Mouse (Mus musculus): ENCODE results near the gene Cpa4. TPM values are rescaled to one million over a fixed set of nuclear protein-coding genes. Genes with fewer than 3 reads are reported as not detected.

Gene Cpa4
- not detected for total RNA-seq (2021)
- long read RNA-seq, experiment 1 = 0 reads
- long read RNA-seq, experiment 2, partial matches to known transcripts = 0 of 1 reads
- long read RNA-seq, experiment 2, other reads (novel, unspliced or antisense) = 1 of 1 reads

GRCm38 (mm10) chr6:30568069-30568468 is at the start of gene Cpa4:
Gene Cpa4, plus strand, starts transcription at chr6:30568369.
- no peak for DNase-seq (ENCODE audit: low spot score in 2 of 2)

GRCm38 (mm10) chr6:30520400-30520799 is 47.8 kb upstream of the Cpa4 start:
- DNase-seq (ENCODE audit: low spot score in 2 of 2) = no peak

- no peak for DNase-seq (ENCODE audit: low spot score in 2 of 2)
These were observed 42.5 kb upstream of the Cpa4 start for GRCm38 (mm10) chr6:30525456-30526332.

- DNase-seq (ENCODE audit: low spot score in 2 of 2) = peak in 1 of 2 experiments; percentile 21
These were observed 41.3 kb upstream of the Cpa4 start for GRCm38 (mm10) chr6:30526586-30527515.

- peak in 1 of 2 experiments; percentile 28 for DNase-seq (ENCODE audit: low spot score in 2 of 2)
These were observed 39.4 kb upstream of the Cpa4 start for GRCm38 (mm10) chr6:30528800-30529199.

- no peak for DNase-seq (ENCODE audit: low spot score in 2 of 2)
These were observed 32.8 kb upstream of the Cpa4 start for GRCm38 (mm10) chr6:30535340-30535739.

- DNase-seq (ENCODE audit: low spot score in 2 of 2) = no peak
These were observed 29.9 kb upstream of the Cpa4 start for GRCm38 (mm10) chr6:30538240-30538639.

- DNase-seq (ENCODE audit: low spot score in 2 of 2) = no peak
These were observed 29.4 kb upstream of the Cpa4 start for GRCm38 (mm10) chr6:30538800-30539199.

GRCm38 (mm10) chr6:30541009-30541799 is 27.0 kb upstream of the Cpa4 start, which contains the start of gene Cpa2:
Gene Cpa2, plus strand, starts transcription at chr6:30541582.
- DNase-seq (ENCODE audit: low spot score in 2 of 2) = no peak

GRCm38 (mm10) chr6:30542277-30542676 is 25.9 kb upstream of the Cpa4 start:
- DNase-seq (ENCODE audit: low spot score in 2 of 2) = no peak

- DNase-seq (ENCODE audit: low spot score in 2 of 2) = no peak
These were observed 25.1 kb upstream of the Cpa4 start for GRCm38 (mm10) chr6:30543077-30543476.

- DNase-seq (ENCODE audit: low spot score in 2 of 2) = no peak
These were observed 24.3 kb upstream of the Cpa4 start for GRCm38 (mm10) chr6:30543851-30544250.

- no peak for DNase-seq (ENCODE audit: low spot score in 2 of 2)
These were observed 22.5 kb upstream of the Cpa4 start for GRCm38 (mm10) chr6:30545689-30546088.

GRCm38 (mm10) chr6:30546571-30547273 is 21.4 kb upstream of the Cpa4 start:
- DNase-seq (ENCODE audit: low spot score in 2 of 2) = peak in 1 of 2 experiments; percentile 45

- DNase-seq (ENCODE audit: low spot score in 2 of 2) = no peak
These were observed 20.9 kb upstream of the Cpa4 start for GRCm38 (mm10) chr6:30547274-30547645.

GRCm38 (mm10) chr6:30547656-30548306 is 20.4 kb upstream of the Cpa4 start:
- DNase-seq (ENCODE audit: low spot score in 2 of 2) = no peak

GRCm38 (mm10) chr6:30549231-30549761 is 18.9 kb upstream of the Cpa4 start:
- no peak for DNase-seq (ENCODE audit: low spot score in 2 of 2)

GRCm38 (mm10) chr6:30550496-30551192 is 17.5 kb upstream of the Cpa4 start:
- DNase-seq (ENCODE audit: low spot score in 2 of 2) = no peak

- no peak for DNase-seq (ENCODE audit: low spot score in 2 of 2)
These were observed 17.0 kb upstream of the Cpa4 start for GRCm38 (mm10) chr6:30551193-30551515.

All from layer of hippocampus, postnatal 14 days (tissue).